18 mouse cellular contexts compared by ENCODE assay signal in genomic region chr7:137558871-137559270, GRCm38 (mm10).
A peak's percentile ranks its signal among the peaks of the same experiment; 100 is the strongest.
DNase-seq lines count a peak whose midpoint lies in the region; ATAC-seq and TF ChIP-seq lines count a peak whose summit lies in the region.
"Had no signal": no experiment of that assay in that cellular context is flagged by ENCODE, and none has a peak within 500 bp of the region (broad histone marks: within the 10 kb centered on the region; RNA-seq: fewer than 3 reads in every experiment).

No protein-coding gene starts in this region.

- no peak overlapping the region for H3K9ac ChIP-seq in heart, embryonic 11.5 days (ENCODE audit: low read depth, low read length)
- no peak overlapping the region for H3K9ac ChIP-seq in liver, embryonic 12.5 days
- H3K9ac ChIP-seq: embryonic facial prominence, embryonic 15.5 days; forebrain, embryonic 13.5 days; heart, embryonic 13.5 days; lung, embryonic 15.5 days; stomach, embryonic 15.5 days had no signal

- intact Hi-C loops in left cerebral cortex, adult 2 months (cut with DNase I), result no loop called here

- 75% methylated on average over 3 of the region's 3 CpGs for WGBS in heart, embryonic 11.5 days (ENCODE audit: insufficient replicate concordance)
- WGBS in liver, embryonic 12.5 days (ENCODE audit: insufficient replicate concordance), result 60% methylated on average over 3 of the region's 3 CpGs
- WGBS in lung, adult 2 months, result 70% methylated on average over 3 of the region's 3 CpGs

- no peaks in the 10 kb centered on the region for H3K36me3 ChIP-seq in heart, embryonic 11.5 days (ENCODE audit: control insufficient read depth, insufficient read depth, low read length)
- no peaks in the 10 kb centered on the region for H3K36me3 ChIP-seq in liver, embryonic 12.5 days
- H3K36me3 ChIP-seq: embryonic facial prominence, embryonic 15.5 days; heart, embryonic 13.5 days; lung, embryonic 15.5 days; stomach, embryonic 15.5 days had no signal

- no peaks in the 10 kb centered on the region for H3K27me3 ChIP-seq in heart, embryonic 11.5 days (ENCODE audit: control insufficient read depth, insufficient read depth, low read length)
- H3K27me3 ChIP-seq in liver, embryonic 12.5 days (replicated peaks), result no peaks in the 10 kb centered on the region
- H3K27me3 ChIP-seq: embryonic facial prominence, embryonic 15.5 days; forebrain, embryonic 13.5 days; heart, embryonic 13.5 days; lung, embryonic 15.5 days; stomach, embryonic 15.5 days had no signal

- H3K4me1 ChIP-seq in heart, embryonic 11.5 days (ENCODE audit: control insufficient read depth, insufficient read depth, low read length), result no peaks in the 10 kb centered on the region
- no peaks in the 10 kb centered on the region for H3K4me1 ChIP-seq in liver, embryonic 12.5 days
- H3K4me1 ChIP-seq in lung, adult 2 months (ENCODE audit: control insufficient read depth, insufficient read depth, low read length), result no peaks in the 10 kb centered on the region
- H3K4me1 ChIP-seq: embryonic facial prominence, embryonic 15.5 days; forebrain, embryonic 13.5 days; heart, embryonic 13.5 days; lung, embryonic 15.5 days; stomach, embryonic 15.5 days had no signal

- TF ChIP-seq CTCF in left cerebral cortex, adult 2 months (IDR thresholded peaks at IDR 0.05), result no peak
- TF ChIP-seq CTCF in lung, adult 2 months (IDR thresholded peaks at IDR 0.05; ENCODE audit: insufficient read depth, low read length), result no peak

- no peak overlapping the region for H3K4me3 ChIP-seq in heart, embryonic 11.5 days (ENCODE audit: low read depth, low read length)
- H3K4me3 ChIP-seq in left cerebral cortex, adult 2 months, result no peak overlapping the region
- no peak overlapping the region for H3K4me3 ChIP-seq in liver, embryonic 12.5 days
- H3K4me3 ChIP-seq in lung, adult 2 months (replicated peaks; ENCODE audit: extremely low read depth, low read depth, low read length), result no peak overlapping the region
- H3K4me3 ChIP-seq: embryonic facial prominence, embryonic 15.5 days; forebrain, embryonic 13.5 days; heart, embryonic 13.5 days; lung, embryonic 15.5 days; stomach, embryonic 15.5 days had no signal

- no peak overlapping the region for H3K27ac ChIP-seq in heart, embryonic 11.5 days (ENCODE audit: low read depth, low read length)
- no peak overlapping the region for H3K27ac ChIP-seq in left cerebral cortex, adult 2 months
- H3K27ac ChIP-seq in liver, embryonic 12.5 days, result no peak overlapping the region
- H3K27ac ChIP-seq: embryonic facial prominence, embryonic 15.5 days; forebrain, embryonic 13.5 days; heart, embryonic 13.5 days; lung, embryonic 15.5 days; stomach, embryonic 15.5 days had no signal

- DNase-seq in heart, adult 11 months, result peak; percentile 82
- peak; percentile 69 to 87 for DNase-seq in layer of hippocampus, adult 18-20 months (ENCODE audit: low spot score in 2 of 2)
- peak; percentile 11 to 51 for DNase-seq in left cerebral cortex, adult 2 months (ENCODE audit: extremely low spot score in 1 of 2, low spot score in 2 of 2)
- DNase-seq in right cerebral cortex, postnatal 25 days, result peak; percentile 63
- DNase-seq in lung, adult 2 months, result no peak
- DNase-seq in lung, postnatal 14 days, result no peak
- DNase-seq: gastrocnemius, postnatal 14 days; kidney, adult 2 months; kidney, postnatal 4 days; liver; thymus, postnatal 4 days had no signal

- no peaks in the 10 kb centered on the region for H3K9me3 ChIP-seq in heart, embryonic 11.5 days (replicated peaks; ENCODE audit: control insufficient read depth, low read length)
- no peaks in the 10 kb centered on the region for H3K9me3 ChIP-seq in liver, embryonic 12.5 days (replicated peaks)
- H3K9me3 ChIP-seq: embryonic facial prominence, embryonic 15.5 days; forebrain, embryonic 13.5 days; heart, embryonic 13.5 days; lung, embryonic 15.5 days; stomach, embryonic 15.5 days had no signal

- ATAC-seq in heart, embryonic 11.5 days (replicated peaks; ENCODE audit: insufficient number of reproducible peaks, low FRiP score, low TSS enrichment), result no peak
- ATAC-seq in liver, embryonic 12.5 days, result no peak
- ATAC-seq: forebrain, embryonic 13.5 days had no signal

- no peak for TF ChIP-seq POLR2A in lung, adult 2 months (IDR thresholded peaks at IDR 0.05; ENCODE audit: borderline replicate concordance, extremely low read depth, low read depth, low read length)

- H3K4me2 ChIP-seq in heart, embryonic 11.5 days, result no peak overlapping the region
- H3K4me2 ChIP-seq in liver, embryonic 12.5 days, result no peak overlapping the region
- H3K4me2 ChIP-seq: embryonic facial prominence, embryonic 15.5 days; forebrain, embryonic 13.5 days; heart, embryonic 13.5 days; lung, embryonic 15.5 days; stomach, embryonic 15.5 days had no signal

Comparison
In these comparisons a context has a peak if more than half of its experiments do, and no peak if none do; other contexts are left out.
1. DNase-seq: peak in heart, adult 11 months (single experiment), layer of hippocampus, adult 18-20 months (2 of 2), left cerebral cortex, adult 2 months (2 of 2) and right cerebral cortex, postnatal 25 days (single experiment); none in lung, adult 2 months (single experiment) and lung, postnatal 14 days (single experiment).